Mouse (Mus musculus) activated CD4-positive, CD25-positive, alpha-beta regulatory T cell, adult 9 weeks (primary cell): Measurements from ENCODE around the gene Rnf114. TPM values are rescaled to one million over a fixed set of nuclear protein-coding genes. Genes with fewer than 3 reads are reported as not detected.

Source experiments
- polyA plus RNA-seq: library from polyadenylated mRNA; unstranded; fragments of 100-300 nt; shearing (Covaris generic); gene quantifications from one replicate; pipeline ENCODE4 v1.2.1, GENCODE M21; 2017

Rnf114 gene
- 305 TPM for polyA plus RNA-seq

DNA sequence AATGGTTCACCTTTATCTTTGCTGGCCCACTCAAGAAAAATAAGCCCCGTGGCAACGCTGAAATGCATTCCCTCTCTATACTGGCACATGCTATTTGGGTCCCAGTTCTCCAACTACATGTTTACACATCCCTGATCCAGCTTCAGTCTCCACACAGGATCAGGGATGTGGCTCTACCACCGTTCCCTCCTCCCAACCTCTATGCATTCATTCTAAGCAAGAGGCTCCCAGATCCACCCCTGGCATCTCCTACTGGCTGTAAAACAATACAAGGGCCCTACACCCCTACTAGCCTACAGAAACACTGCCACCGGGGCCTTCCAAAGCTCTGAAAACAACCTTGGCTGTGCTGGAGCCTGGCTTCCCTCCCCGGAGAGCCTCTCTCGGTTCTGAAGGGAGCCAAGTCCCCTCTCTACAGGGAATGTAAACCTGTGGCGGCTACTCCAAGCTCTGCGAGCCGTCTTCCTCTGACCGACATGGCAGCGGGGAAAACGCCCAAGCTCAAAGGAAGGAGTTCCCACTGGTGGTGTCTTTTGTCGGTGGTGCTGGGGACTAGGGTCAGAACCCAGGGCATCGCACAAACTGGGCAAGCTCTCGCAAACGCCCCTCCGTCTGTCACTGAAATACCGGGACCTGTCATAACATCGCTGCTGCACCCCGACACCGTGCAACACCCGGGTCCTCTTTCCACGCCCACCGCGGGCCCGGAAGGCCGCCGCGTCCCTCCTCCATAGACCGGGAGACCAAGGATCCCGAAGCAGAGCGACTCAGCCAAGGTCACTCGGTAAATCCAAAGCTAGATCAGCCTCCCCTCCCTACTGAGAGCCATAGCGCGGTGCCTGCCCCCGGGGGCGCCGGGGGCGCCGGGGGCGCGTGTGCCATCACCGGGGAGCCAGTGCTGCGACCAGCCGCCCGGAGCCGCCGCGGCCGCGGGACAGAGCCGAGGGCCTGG lies at the start of gene Rnf114:
Gene Rnf114, plus strand, starts transcription at position 889 of the 952 bp plus-strand sequence.

DNA sequence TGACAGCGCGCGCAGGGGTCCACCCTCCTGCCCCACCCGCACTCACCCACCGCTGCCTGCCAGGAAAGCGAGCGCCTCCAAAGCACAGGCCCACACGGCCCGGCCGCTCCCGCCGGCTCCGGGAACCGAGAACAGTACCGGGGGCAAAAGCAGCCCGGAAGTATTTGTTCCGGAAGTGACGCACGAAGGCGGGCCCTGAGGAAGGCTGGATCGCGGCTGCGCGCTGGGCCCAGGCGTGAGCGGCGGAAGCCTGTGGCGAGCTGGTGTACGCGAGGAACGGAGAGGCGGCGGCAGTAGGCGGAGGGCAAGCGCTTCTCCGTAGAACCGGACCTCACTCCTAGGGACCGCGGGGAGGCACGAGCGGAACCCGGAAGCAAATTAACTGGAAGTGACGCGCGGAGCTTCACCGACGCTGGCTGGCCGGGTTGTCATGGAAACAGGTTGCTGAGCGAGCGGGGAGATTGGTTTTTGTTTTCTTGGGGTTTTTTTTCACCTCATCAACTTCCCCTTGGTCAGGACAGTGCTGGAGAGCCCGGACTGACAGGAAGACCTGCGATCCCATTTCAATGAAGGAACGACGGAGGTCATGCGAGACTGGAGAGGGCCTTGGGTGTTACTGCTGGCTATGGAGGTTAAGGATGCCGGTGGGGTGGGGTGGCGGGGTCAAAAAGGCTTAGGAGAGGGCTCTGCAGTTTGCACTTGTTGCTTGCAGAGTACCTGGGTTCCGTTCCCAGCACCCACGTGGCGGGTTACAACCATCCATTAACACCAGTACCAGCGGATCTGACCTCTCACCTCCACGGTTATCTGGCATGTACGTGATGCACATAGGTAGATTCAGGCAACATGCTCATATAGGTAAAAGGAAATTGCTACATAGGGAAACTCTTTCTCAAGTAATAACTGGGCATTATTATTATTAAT lies 530 bp downstream of the Rnf114 start, which contains the start of gene Spata2:
Gene Spata2, minus strand, starts transcription at position 175 of the 924 bp plus-strand sequence.

DNA sequence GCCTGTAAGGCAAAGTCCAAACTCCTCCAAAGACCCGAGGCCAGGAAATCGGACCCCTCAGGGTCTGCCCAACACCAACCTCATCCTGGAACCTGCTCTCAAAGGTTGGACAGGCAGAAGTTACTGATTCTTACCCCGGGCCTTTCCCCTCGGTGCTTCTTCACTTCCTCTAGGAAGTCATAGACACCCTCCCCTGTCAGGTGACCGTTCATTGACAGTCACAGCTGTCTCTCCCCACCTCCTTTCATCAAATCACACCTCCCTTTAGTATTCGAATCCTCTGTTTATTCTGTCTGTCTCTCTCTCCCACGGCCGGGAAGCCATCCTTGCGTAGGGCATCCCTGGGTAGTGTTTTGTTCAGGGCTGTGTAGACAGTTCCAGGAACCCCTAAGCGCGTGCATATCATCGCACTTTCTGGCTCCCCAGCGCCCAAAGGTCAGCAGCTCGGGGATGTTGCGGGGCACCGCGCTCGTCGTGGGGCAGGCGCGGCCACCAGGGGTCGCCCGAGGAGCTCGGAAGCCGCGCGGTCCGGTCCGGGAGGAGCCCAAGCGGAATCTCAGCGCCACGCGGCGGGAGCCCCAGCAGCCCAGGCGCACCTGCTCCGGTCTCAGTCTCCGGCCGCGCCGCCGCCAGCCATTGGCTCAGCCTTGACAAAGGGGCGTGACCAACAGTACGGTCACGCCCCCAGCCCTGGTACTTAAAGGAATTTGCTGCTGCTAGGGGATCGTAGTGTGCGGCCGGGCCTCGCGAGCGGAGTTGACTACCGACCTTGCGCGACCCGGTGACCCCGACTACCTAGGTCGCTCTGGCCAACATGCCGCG lies 45.2 kb downstream of the Rnf114 start, which contains the start of gene Snai1:
Gene Snai1, plus strand, starts transcription at position 720 of the 822 bp plus-strand sequence.

Other genes with a start within 250 kb of the Rnf114 start
- 3.6 TPM for gene B4galt5, start 143.5 kb upstream of the Rnf114 start, polyA plus RNA-seq
- 75.5 TPM for gene Slc9a8, start 70.9 kb upstream of the Rnf114 start, polyA plus RNA-seq
- 38.2 TPM for gene Spata2, start 242 bp downstream of the Rnf114 start, polyA plus RNA-seq
- not detected for gene Snai1, start 45.5 kb downstream of the Rnf114 start, polyA plus RNA-seq
- 369 TPM for gene Ube2v1, start 139.4 kb downstream of the Rnf114 start, polyA plus RNA-seq
- gene Gm20431, start 168.9 kb downstream of the Rnf114 start, polyA plus RNA-seq: not detected
- gene Cebpb, start 196.3 kb downstream of the Rnf114 start, polyA plus RNA-seq: 0.43 TPM
- 10.0 TPM for gene Tmem189, start 197.2 kb downstream of the Rnf114 start, polyA plus RNA-seq